Mouse (Mus musculus): ENCODE data around the gene Ndufaf5. TPM values are rescaled to one million over a fixed set of nuclear protein-coding genes. Genes with fewer than 3 reads are reported as not detected.

Gene Ndufaf5
- total and polyA plus RNA-seq, 2 experiments = 2.6 to 11.4 TPM

DNA sequence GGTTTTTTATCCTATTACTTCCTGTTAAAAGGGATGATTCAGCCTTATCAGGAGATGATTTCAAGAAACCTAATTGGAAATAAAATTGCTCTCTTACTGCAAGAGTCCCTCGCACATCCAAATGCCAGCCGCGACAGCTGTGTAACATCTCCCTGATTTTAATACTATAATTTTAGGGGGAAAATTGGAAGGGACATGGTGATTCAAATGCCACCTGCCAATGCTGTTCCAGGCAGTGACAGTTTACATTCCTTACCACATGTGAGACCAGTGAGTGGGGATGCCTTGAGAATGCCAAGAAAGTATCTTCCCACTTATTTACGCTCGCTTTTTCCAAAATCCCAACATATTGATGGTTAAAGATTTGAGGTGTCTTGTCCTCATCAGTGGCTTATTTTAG, 72.7 kb downstream of the Ndufaf5 start:
- no peak for DNase-seq (ENCODE audit: extremely low read depth, low read depth, low spot score)
- no peaks in the 10 kb centered on the region for H3K4me1 ChIP-seq (ENCODE audit: control insufficient read depth, insufficient read depth, low read length)
- TF ChIP-seq POLR2A (IDR thresholded peaks at IDR 0.05; ENCODE audit: extremely low read depth, insufficient read depth, low read length) (no peak), CTCF (IDR thresholded peaks at IDR 0.05; ENCODE audit: low read depth, low read length) (no peak)
- no peak overlapping the region for H3K27ac ChIP-seq (replicated peaks; ENCODE audit: insufficient read depth, low read depth, low read length)
- H3K79me2 ChIP-seq (ENCODE audit: control insufficient read depth, insufficient read depth, low read length) = no peaks in the 10 kb centered on the region
- no peaks in the 10 kb centered on the region for H3K27me3 ChIP-seq (ENCODE audit: control insufficient read depth, insufficient read depth, low read length)
- 94% methylated on average over 5 of the region's 5 CpGs for WGBS
- no peaks in the 10 kb centered on the region for H3K36me3 ChIP-seq (ENCODE audit: control insufficient read depth, insufficient read depth, low read length)
- no peak overlapping the region for H3K9ac ChIP-seq (ENCODE audit: low read depth, low read length)
- H3K4me3 ChIP-seq (ENCODE audit: insufficient read depth, low read depth, low read length) = no peak overlapping the region

Other genes with a start within 250 kb of the Ndufaf5 start
- 10.6 and 13.3 TPM in 2 replicates for gene Tasp1, start 103.8 kb upstream of the Ndufaf5 start, total RNA-seq (2014; rRNA removed)
- gene Tasp1, start 103.8 kb upstream of the Ndufaf5 start, polyA plus RNA-seq (2012; rRNA removed) = 2.1 and 2.8 TPM in 2 replicates
- not detected in 2 replicates for gene Gm17374, start 18.6 kb upstream of the Ndufaf5 start, total RNA-seq (2014; rRNA removed)
- not detected in 2 replicates for gene Gm17374, start 18.6 kb upstream of the Ndufaf5 start, polyA plus RNA-seq (2012; rRNA removed)
- gene Esf1, start 85 bp upstream of the Ndufaf5 start, total RNA-seq (2014; rRNA removed) = 6.1 and 10.6 TPM in 2 replicates
- 0.37 and 0.71 TPM in 2 replicates for gene Esf1, start 85 bp upstream of the Ndufaf5 start, polyA plus RNA-seq (2012; rRNA removed)
- gene Sel1l2, start 219.1 kb downstream of the Ndufaf5 start, total RNA-seq (2014; rRNA removed) = not detected in 2 replicates
- gene Sel1l2, start 219.1 kb downstream of the Ndufaf5 start, polyA plus RNA-seq (2012; rRNA removed) = not detected in 2 replicates
- 2.0 and 3.8 TPM in 2 replicates for gene Macrod2, start 224.7 kb downstream of the Ndufaf5 start, total RNA-seq (2014; rRNA removed)
- gene Macrod2, start 224.7 kb downstream of the Ndufaf5 start, polyA plus RNA-seq (2012; rRNA removed) = 3.3 and 4.1 TPM in 2 replicates